Mouse (Mus musculus): Measurements from ENCODE around the gene Lgr4. TPM values are rescaled to one million over a fixed set of nuclear protein-coding genes. Genes with fewer than 3 reads are reported as not detected.

Gene Lgr4
- total RNA-seq, 2 experiments from 2014 or later: 32.7 to 34.3 TPM

GRCm38 (mm10) chr2:109921298-109922035 is 4.0 kb downstream of the Lgr4 start:
- DNase-seq: no peak

GRCm38 (mm10) chr2:109922306-109922705 is 4.9 kb downstream of the Lgr4 start:
- DNase-seq: no peak

GRCm38 (mm10) chr2:109923031-109923430 is 5.6 kb downstream of the Lgr4 start:
- DNase-seq: no peak

GRCm38 (mm10) chr2:109923945-109924344 is 6.5 kb downstream of the Lgr4 start:
- no peak for DNase-seq

- DNase-seq: no peak
Observed at GRCm38 (mm10) chr2:109926984-109927383, 9.5 kb downstream of the Lgr4 start.

GRCm38 (mm10) chr2:109927446-109927845 is 10.0 kb downstream of the Lgr4 start:
- no peak for DNase-seq

- DNase-seq: no peak
Observed at GRCm38 (mm10) chr2:109927876-109928275, 10.4 kb downstream of the Lgr4 start.

GRCm38 (mm10) chr2:109928791-109929190 is 11.3 kb downstream of the Lgr4 start:
- DNase-seq: no peak

- DNase-seq: no peak
Observed at GRCm38 (mm10) chr2:109929256-109929655, 11.8 kb downstream of the Lgr4 start.

GRCm38 (mm10) chr2:109930366-109930765 is 12.9 kb downstream of the Lgr4 start:
- no peak for DNase-seq

- no peak for DNase-seq
Observed at GRCm38 (mm10) chr2:109930771-109931170, 13.3 kb downstream of the Lgr4 start.

GRCm38 (mm10) chr2:109931978-109932780 is 14.7 kb downstream of the Lgr4 start:
- no peak for DNase-seq

- DNase-seq: no peak
Observed at GRCm38 (mm10) chr2:109933151-109933550, 15.7 kb downstream of the Lgr4 start.

- DNase-seq: no peak
Observed at GRCm38 (mm10) chr2:109934086-109934485, 16.6 kb downstream of the Lgr4 start.

GRCm38 (mm10) chr2:109935194-109935593 is 17.7 kb downstream of the Lgr4 start:
- DNase-seq: no peak

- DNase-seq: no peak
Observed at GRCm38 (mm10) chr2:109935754-109936409, 18.4 kb downstream of the Lgr4 start.

GRCm38 (mm10) chr2:109936410-109936755 is 18.9 kb downstream of the Lgr4 start:
- DNase-seq: no peak

GRCm38 (mm10) chr2:109941973-109942444 is 24.6 kb downstream of the Lgr4 start:
- no peak for DNase-seq

GRCm38 (mm10) chr2:109942810-109943570 is 25.5 kb downstream of the Lgr4 start:
- no peak for DNase-seq

- DNase-seq: no peak
Observed at GRCm38 (mm10) chr2:109944995-109945394, 27.5 kb downstream of the Lgr4 start.

GRCm38 (mm10) chr2:109945532-109945931 is 28.1 kb downstream of the Lgr4 start:
- DNase-seq: no peak

- no peak for DNase-seq
Observed at GRCm38 (mm10) chr2:109946426-109946825, 29.0 kb downstream of the Lgr4 start.

All from layer of hippocampus, postnatal 36 days (tissue).